Mouse (Mus musculus): ENCODE measurements around the gene Plcl2.
"Not testable (repeated sequence)": the region's sequence is repeated elsewhere in the genome, so short reads cannot be mapped to it uniquely, and the experiment has no call there.

The Plcl2 gene

GRCm38 (mm10) chr17:50671416-50671815 is 162.2 kb downstream of the Plcl2 start:
- no peak for DNase-seq (ENCODE audit: low spot score in 2 of 2)

- DNase-seq (ENCODE audit: low spot score in 2 of 2) = no peak
Measured at GRCm38 (mm10) chr17:50674580-50674979, 165.4 kb downstream of the Plcl2 start.

- DNase-seq (ENCODE audit: low spot score in 2 of 2) = no peak
Measured at GRCm38 (mm10) chr17:50675231-50675630, 166.0 kb downstream of the Plcl2 start.

- DNase-seq (ENCODE audit: low spot score in 2 of 2) = no peak
Measured at GRCm38 (mm10) chr17:50677334-50677733, 168.1 kb downstream of the Plcl2 start.

- DNase-seq (ENCODE audit: low spot score in 2 of 2) = peak in 1 of 2 experiments; percentile 19
Measured at GRCm38 (mm10) chr17:50677978-50678712, 168.9 kb downstream of the Plcl2 start.

GRCm38 (mm10) chr17:50678748-50679147 is 169.5 kb downstream of the Plcl2 start:
- no peak for DNase-seq (ENCODE audit: low spot score in 2 of 2)

- DNase-seq (ENCODE audit: low spot score in 2 of 2) = no peak
Measured at GRCm38 (mm10) chr17:50679613-50680534, 170.7 kb downstream of the Plcl2 start.

- no peak for DNase-seq (ENCODE audit: low spot score in 2 of 2)
Measured at GRCm38 (mm10) chr17:50682696-50683095, 173.5 kb downstream of the Plcl2 start.

- DNase-seq (ENCODE audit: low spot score in 2 of 2) = no peak
Measured at GRCm38 (mm10) chr17:50684960-50685645, 175.9 kb downstream of the Plcl2 start.

GRCm38 (mm10) chr17:50687670-50688069 is 178.5 kb downstream of the Plcl2 start:
- DNase-seq (ENCODE audit: low spot score in 2 of 2) = no peak

GRCm38 (mm10) chr17:50688135-50688534 is 178.9 kb downstream of the Plcl2 start:
- no peak for DNase-seq (ENCODE audit: low spot score in 2 of 2)

- DNase-seq (ENCODE audit: low spot score in 2 of 2) = not testable (repeated sequence)
Measured at GRCm38 (mm10) chr17:50698410-50698809, 189.2 kb downstream of the Plcl2 start.

- no peak for DNase-seq (ENCODE audit: low spot score in 2 of 2)
Measured at GRCm38 (mm10) chr17:50710497-50711222, 201.5 kb downstream of the Plcl2 start.

GRCm38 (mm10) chr17:50717586-50717985 is 208.4 kb downstream of the Plcl2 start:
- no peak for DNase-seq (ENCODE audit: low spot score in 2 of 2)

- no peak for DNase-seq (ENCODE audit: low spot score in 2 of 2)
Measured at GRCm38 (mm10) chr17:50724376-50724775, 215.2 kb downstream of the Plcl2 start.

- DNase-seq (ENCODE audit: low spot score in 2 of 2) = no peak
Measured at GRCm38 (mm10) chr17:50726265-50726664, 217.1 kb downstream of the Plcl2 start.

- DNase-seq (ENCODE audit: low spot score in 2 of 2) = no peak
Measured at GRCm38 (mm10) chr17:50729031-50729430, 219.8 kb downstream of the Plcl2 start.

GRCm38 (mm10) chr17:50729577-50729976 is 220.4 kb downstream of the Plcl2 start:
- DNase-seq (ENCODE audit: low spot score in 2 of 2) = no peak

- DNase-seq (ENCODE audit: low spot score in 2 of 2) = no peak
Measured at GRCm38 (mm10) chr17:50730896-50731295, 221.7 kb downstream of the Plcl2 start.

- no peak for DNase-seq (ENCODE audit: low spot score in 2 of 2)
Measured at GRCm38 (mm10) chr17:50731876-50732275, 222.7 kb downstream of the Plcl2 start.

GRCm38 (mm10) chr17:50733390-50733789 is 224.2 kb downstream of the Plcl2 start:
- no peak for DNase-seq (ENCODE audit: low spot score in 2 of 2)
